15 mouse cellular contexts compared by ENCODE assay signal in genomic region chr17:47642992-47643391, GRCm38 (mm10). TPM values are rescaled to one million over a fixed set of nuclear protein-coding genes. Genes with fewer than 3 reads are reported as not detected.
A peak's percentile ranks its signal among the peaks of the same experiment; 100 is the strongest.
DNase-seq lines count a peak whose midpoint lies in the region; ATAC-seq and TF ChIP-seq lines count a peak whose summit lies in the region.
"Had no signal": no experiment of that assay in that cellular context is flagged by ENCODE, and none has a peak within 500 bp of the region (broad histone marks: within the 10 kb centered on the region; RNA-seq: fewer than 3 reads in every experiment).

No protein-coding gene starts in this region.

- 0 out of 2 replicates have a peak, but pooled peaks cover 3% of the 10 kb centered on the region for H3K79me2 ChIP-seq in liver, adult 2 months (ENCODE audit: control insufficient read depth, insufficient read depth, low read length)

- ATAC-seq in liver, embryonic 11.5 days (replicated peaks; ENCODE audit: low FRiP score), result no peak
- no peak for ATAC-seq in Patski
- ATAC-seq: intestine, embryonic 15.5 days had no signal

- TF ChIP-seq POLR2A in liver, adult 2 months (IDR thresholded peaks at IDR 0.05; ENCODE audit: extremely low read depth, insufficient read depth, low read length), result no peak

- intact Hi-C loops in heart, postnatal 25 days (cut with DNase I), result no loop called here

- POLR2A ChIA-PET in Patski (lab: Charles Lee), result no interaction called here

- in situ Hi-C loops in Patski (cut with MboI; ENCODE audit: low pct_unique_long_range_greater_than_20kb), result no loop called here

- no peaks in the 10 kb centered on the region for H3K9me3 ChIP-seq in liver, embryonic 11.5 days (ENCODE audit: control insufficient read depth, low read length)
- H3K9me3 ChIP-seq: intestine, embryonic 15.5 days had no signal

- no peak overlapping the region for H3K27ac ChIP-seq in liver, adult 2 months (replicated peaks; ENCODE audit: insufficient read depth, low read depth, low read length)
- H3K27ac ChIP-seq in liver, embryonic 11.5 days (ENCODE audit: low read depth, low read length), result no peak overlapping the region
- H3K27ac ChIP-seq: intestine, embryonic 15.5 days had no signal

- no peak for TF ChIP-seq CTCF in liver, adult 2 months (IDR thresholded peaks at IDR 0.05; ENCODE audit: low read depth, low read length)
- TF ChIP-seq CTCF in Patski (IDR thresholded peaks at IDR 0.05), result peak; percentile 71

- H3K36me3 ChIP-seq in liver, adult 2 months (ENCODE audit: control insufficient read depth, insufficient read depth, low read length), result no peaks in the 10 kb centered on the region
- no peaks in the 10 kb centered on the region for H3K36me3 ChIP-seq in liver, embryonic 11.5 days (ENCODE audit: control insufficient read depth, insufficient read depth, low read length)
- H3K36me3 ChIP-seq: intestine, embryonic 15.5 days had no signal

- H3K4me1 ChIP-seq in liver, adult 2 months (ENCODE audit: control insufficient read depth, insufficient read depth, low read length), result no peaks in the 10 kb centered on the region
- H3K4me1 ChIP-seq in liver, embryonic 11.5 days (replicated peaks; ENCODE audit: control insufficient read depth, insufficient read depth, low read length), result no peaks in the 10 kb centered on the region; the same call in 1 of the 2 replicates
- H3K4me1 ChIP-seq: intestine, embryonic 15.5 days had no signal

- WGBS in liver, adult 2 months, result 97% methylated on average over 2 of the region's 2 CpGs
- 86% methylated on average over 2 of the region's 2 CpGs for WGBS in liver, embryonic 11.5 days

- no peaks in the 10 kb centered on the region for H3K27me3 ChIP-seq in liver, adult 2 months (ENCODE audit: control insufficient read depth, insufficient read depth, low read length)
- H3K27me3 ChIP-seq in liver, embryonic 11.5 days (replicated peaks; ENCODE audit: control insufficient read depth, insufficient read depth, low read length), result no peaks in the 10 kb centered on the region
- no peaks in the 10 kb centered on the region for H3K27me3 ChIP-seq in Patski
- H3K27me3 ChIP-seq: intestine, embryonic 15.5 days had no signal

- no peak overlapping the region for H3K9ac ChIP-seq in liver, adult 2 months (ENCODE audit: low read depth, low read length)
- H3K9ac ChIP-seq in liver, embryonic 11.5 days (ENCODE audit: low read depth, low read length), result no peak overlapping the region
- H3K9ac ChIP-seq: intestine, embryonic 15.5 days had no signal

- no peak overlapping the region for H3K4me3 ChIP-seq in liver, adult 2 months (ENCODE audit: insufficient read depth, low read depth, low read length)
- no peak overlapping the region for H3K4me3 ChIP-seq in liver, embryonic 11.5 days (ENCODE audit: low read depth, low read length)
- H3K4me3 ChIP-seq: intestine, embryonic 15.5 days had no signal

- H3K4me2 ChIP-seq in liver, embryonic 11.5 days, result no peak overlapping the region
- H3K4me2 ChIP-seq: heart, embryonic 11.5 days; intestine, embryonic 15.5 days; midbrain, embryonic 11.5 days had no signal

- DNase-seq in heart, adult 11 months, result peak; percentile 30
- no peak for DNase-seq in heart, postnatal 25 days (ENCODE audit: low spot score)
- peak; percentile 36 for DNase-seq in liver, adult 2 months (ENCODE audit: extremely low read depth, low read depth, low spot score)
- DNase-seq in liver, embryonic 11.5 days (ENCODE audit: low spot score), result no peak
- DNase-seq in 416B (ENCODE audit: low read depth) (peak; percentile 49), Patski (ENCODE audit: low read depth, low spot score) (no peak)
- DNase-seq in natural killer cell, adult 2 months (ENCODE audit: low spot score in 2 of 2), result no peak
- DNase-seq in embryo, embryonic 9.5 days (ENCODE audit: extremely low spot score), result no peak
- DNase-seq: adrenal gland, postnatal 25 days; cerebellum, postnatal 25 days; heart, postnatal 4 days; lung, postnatal 36 days had no signal

- CTCF ChIA-PET in Patski (lab: Charles Lee), result interaction anchor here (0.9 to 4.1 kb wide), 6 partner anchors 12 to 42 kb away, joined by 3 to 17 read pairs (median 5); partner anchors contain the start of gene Usp49

RNA-seq across cellular contexts. Expression of gene Usp49, which starts 12.5 kb away (rescaled TPM):
- 1 to 10 TPM; 3.3 to 4.0 TPM for total RNA-seq in heart, postnatal 25 days (2021)
- 1.2 and 2.1 TPM in 2 replicates for total RNA-seq in liver, adult 2 months (2014; rRNA removed)
- polyA plus RNA-seq in liver, adult 2 months (2012; rRNA removed), result 2.2 TPM in 2 replicates
- polyA plus RNA-seq in liver, embryonic 11.5 days (2014; fragmentation: Nextera tagmentation; extraction: Ambion mirVana), result 4.1 and 4.8 TPM in 2 replicates
- polyA plus RNA-seq in Patski (2021), result 10.0 TPM

RNA-seq across cellular contexts. Expression of gene Gm20517, which starts 31.6 kb away (rescaled TPM):
- total RNA-seq in heart, postnatal 25 days (2021), result 1 to 10 TPM; 2.3 to 2.5 TPM
- total RNA-seq in liver, adult 2 months (2014; rRNA removed), result 1.2 and 1.9 TPM in 2 replicates
- polyA plus RNA-seq in liver, adult 2 months (2012; rRNA removed), result 0.14 and 0.31 TPM in 2 replicates
- polyA plus RNA-seq in liver, embryonic 11.5 days (2014; fragmentation: Nextera tagmentation; extraction: Ambion mirVana), result 1.5 and 2.5 TPM in 2 replicates
- 2.4 TPM for polyA plus RNA-seq in Patski (2021)

RNA-seq across cellular contexts. Expression of gene Med20, which starts 31.6 kb away (rescaled TPM):
- total RNA-seq in heart, postnatal 25 days (2021), result 10 to 100 TPM; 18.3 to 20.1 TPM
- 14.4 and 15.0 TPM in 2 replicates for total RNA-seq in liver, adult 2 months (2014; rRNA removed)
- 15.0 and 19.4 TPM in 2 replicates for polyA plus RNA-seq in liver, adult 2 months (2012; rRNA removed)
- 48.9 and 53.3 TPM in 2 replicates for polyA plus RNA-seq in liver, embryonic 11.5 days (2014; fragmentation: Nextera tagmentation; extraction: Ambion mirVana)
- 36.3 TPM for polyA plus RNA-seq in Patski (2021)

RNA-seq across cellular contexts. Expression of gene Bysl, which starts 31.7 kb away (rescaled TPM):
- total RNA-seq in heart, postnatal 25 days (2021), result 10 to 100 TPM; 15.0 to 15.8 TPM
- 2.5 and 3.4 TPM in 2 replicates for total RNA-seq in liver, adult 2 months (2014; rRNA removed)
- polyA plus RNA-seq in liver, adult 2 months (2012; rRNA removed), result 6.7 and 8.1 TPM in 2 replicates
- polyA plus RNA-seq in liver, embryonic 11.5 days (2014; fragmentation: Nextera tagmentation; extraction: Ambion mirVana), result 43.1 and 45.9 TPM in 2 replicates
- polyA plus RNA-seq in Patski (2021), result 18.2 TPM

RNA-seq across cellular contexts. Expression of gene Tomm6, which starts 45.2 kb away (rescaled TPM):
- 100 to 1,000 TPM; 121 to 131 TPM for total RNA-seq in heart, postnatal 25 days (2021)
- total RNA-seq in liver, adult 2 months (2014; rRNA removed), result 30.6 and 37.5 TPM in 2 replicates
- 97.6 and 101 TPM in 2 replicates for polyA plus RNA-seq in liver, adult 2 months (2012; rRNA removed)
- 442 and 486 TPM in 2 replicates for polyA plus RNA-seq in liver, embryonic 11.5 days (2014; fragmentation: Nextera tagmentation; extraction: Ambion mirVana)
- 167 TPM for polyA plus RNA-seq in Patski (2021)

Comparison
In these comparisons a context has a peak if more than half of its experiments do, and no peak if none do; other contexts are left out.
1. DNase-seq: peak in heart, adult 11 months (single experiment), liver, adult 2 months (single experiment) and 416B (single experiment); none in heart, postnatal 25 days (single experiment), liver, embryonic 11.5 days (single experiment), Patski (single experiment), natural killer cell, adult 2 months (0 of 2) and embryo, embryonic 9.5 days (single experiment).